Mouse (Mus musculus) midbrain, embryonic 13.5 days (tissue): Measurements from ENCODE around the gene Bcr. TPM values are rescaled to one million over a fixed set of nuclear protein-coding genes. Genes with fewer than 3 reads are reported as not detected.

Source experiments
- ATAC-seq: fragments of 200-750 bp; cut with Nextera tagmentation; 2 replicates; pipeline ENCODE4 v1.8.0; 2017; ENCODE audit warnings: mild to moderate bottlenecking, moderate TSS enrichment, moderate library complexity
- H3K27ac ChIP-seq: fragments of 300-500 bp; sonication (generic); 2 replicates; pipeline ENCODE4 v1.5.1; 2015; ENCODE audit warnings: inconsistent platforms, mild to moderate bottlenecking, moderate library complexity
- H3K27me3 ChIP-seq: fragments of 300-500 bp; sonication (generic); 2 replicates; pipeline ENCODE4 v1.6.1; 2015; ENCODE audit warnings: mild to moderate bottlenecking, inconsistent platforms
- H3K36me3 ChIP-seq: fragments of 300-500 bp; sonication (generic); 2 replicates; pipeline ENCODE4 v1.6.1; 2015; ENCODE audit warnings: mild to moderate bottlenecking, inconsistent platforms
- H3K4me1 ChIP-seq: fragments of 300-500 bp; sonication (generic); replicated peaks from 2 replicates; pipeline ENCODE4 v1.6.1; 2015; ENCODE audit warnings: inconsistent platforms
- H3K4me2 ChIP-seq: fragments of 300-500 bp; sonication (generic); replicated peaks from 2 replicates; pipeline ENCODE4 v1.6.1; 2015; ENCODE audit warnings: moderate library complexity, mild to moderate bottlenecking, inconsistent platforms
- H3K4me3 ChIP-seq: fragments of 300-500 bp; sonication (generic); replicated peaks from 2 replicates; pipeline ENCODE4 v1.5.1; 2015; ENCODE audit warnings: mild to moderate bottlenecking, inconsistent platforms
- H3K9ac ChIP-seq: fragments of 300-500 bp; sonication (generic); replicated peaks from 2 replicates; pipeline ENCODE4 v1.6.1; 2015; ENCODE audit warnings: mild to moderate bottlenecking, inconsistent platforms
- H3K9me3 ChIP-seq: fragments of 300-500 bp; sonication (generic); 2 replicates; pipeline ENCODE4 v1.6.1; 2016; ENCODE audit warnings: mild to moderate bottlenecking, inconsistent platforms
- WGBS: fragments of 180-500 bp; shearing (Covaris S2); methylation state at CpG from one replicate; pipeline ENCODE4 v1.1.7; 2015; 5-methylcytosine and 5-hydroxymethylcytosine counted together
- polyA plus RNA-seq: library from polyadenylated mRNA; unstranded; fragments of >200 nt; fragmentation: Nextera tagmentation; extraction: Ambion mirVana; gene quantifications from 2 replicates; pipeline ENCODE4 v1.2.1, GENCODE M21; 2015

The Bcr gene
- polyA plus RNA-seq, 1 experiment from 2014 or later = 17.3 TPM

GRCm38 (mm10) chr10:75173712-75174111 is 113.3 kb downstream of the Bcr start:
- no peak overlapping the region for H3K9ac ChIP-seq
- no peak for ATAC-seq
- H3K4me3 ChIP-seq = no peak overlapping the region
- no peaks in the 10 kb centered on the region for H3K9me3 ChIP-seq
- no peak overlapping the region for H3K27ac ChIP-seq
- H3K36me3 ChIP-seq = peaks cover 90% of the 10 kb centered on the region
- no peaks in the 10 kb centered on the region for H3K27me3 ChIP-seq
- WGBS = 87% methylated on average over 12 of the region's 12 CpGs
- no peaks in the 10 kb centered on the region for H3K4me1 ChIP-seq
- no peak overlapping the region for H3K4me2 ChIP-seq

GRCm38 (mm10) chr10:75176494-75176893 is 116.1 kb downstream of the Bcr start:
- Histone ChIP-seq H3K4me3 (no peak overlapping the region), H3K9ac (no peak overlapping the region), H3K4me2 (no peak overlapping the region), H3K4me1 (no peaks in the 10 kb centered on the region), H3K27me3 (no peaks in the 10 kb centered on the region), H3K27ac (no peak overlapping the region), H3K9me3 (no peaks in the 10 kb centered on the region), H3K36me3 (peaks cover 90% of the 10 kb centered on the region)
- WGBS = 87% methylated on average over 8 of the region's 8 CpGs
- ATAC-seq = no peak

DNA sequence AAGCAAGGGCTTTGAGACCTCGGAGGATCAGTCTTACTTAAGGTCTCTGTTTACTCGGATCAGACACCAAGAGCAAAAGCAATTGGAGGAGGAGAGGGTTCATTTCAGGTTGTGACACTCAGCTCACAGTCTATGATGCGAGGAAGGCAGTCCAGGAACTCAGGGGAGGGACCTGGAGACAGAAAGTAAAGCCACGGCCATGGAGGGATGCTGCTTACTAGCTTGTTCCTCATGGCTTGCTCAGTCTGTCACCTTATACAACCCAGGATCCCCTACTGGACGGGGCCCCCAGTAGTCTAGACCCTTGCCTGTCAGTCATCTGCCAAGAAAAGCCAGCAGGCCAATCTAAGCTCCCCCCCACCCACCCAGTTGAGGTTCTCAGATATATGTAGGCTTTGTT is 118.5 kb downstream of the Bcr start:
- no peak for ATAC-seq
- Histone ChIP-seq H3K4me2 (no peak overlapping the region), H3K27me3 (no peaks in the 10 kb centered on the region), H3K27ac (no peak overlapping the region), H3K36me3 (peaks cover 89% of the 10 kb centered on the region), H3K9ac (no peak overlapping the region), H3K4me1 (no peaks in the 10 kb centered on the region), H3K4me3 (no peak overlapping the region), H3K9me3 (no peaks in the 10 kb centered on the region)
- 92% methylated on average over 5 of the region's 5 CpGs for WGBS

GRCm38 (mm10) chr10:75182151-75182774 is 121.9 kb downstream of the Bcr start:
- Histone ChIP-seq H3K36me3 (peaks cover 74% of the 10 kb centered on the region), H3K27ac (0 out of 2 replicates have a peak overlapping the region, but pooled peaks have one; percentile 6), H3K4me2 (no peak overlapping the region)

GRCm38 (mm10) chr10:75184826-75185225 is 124.4 kb downstream of the Bcr start:
- no peak overlapping the region for H3K4me2 ChIP-seq
- no peaks in the 10 kb centered on the region for H3K27me3 ChIP-seq
- WGBS = 96% methylated on average over 9 of the region's 9 CpGs
- ATAC-seq = no peak
- H3K4me3 ChIP-seq = no peak overlapping the region
- no peaks in the 10 kb centered on the region for H3K9me3 ChIP-seq
- no peak overlapping the region for H3K9ac ChIP-seq
- peaks cover 49% of the 10 kb centered on the region for H3K36me3 ChIP-seq
- no peak overlapping the region for H3K27ac ChIP-seq
- no peaks in the 10 kb centered on the region for H3K4me1 ChIP-seq

More at GRCm38 (mm10) chr10:75182151-75182774, 121.9 kb downstream of the Bcr start:
- no peaks in the 10 kb centered on the region for H3K9me3 ChIP-seq
- WGBS = 52% methylated on average over 14 of the region's 14 CpGs
- H3K9ac ChIP-seq = no peak overlapping the region
- peak; percentile 52 for ATAC-seq
- H3K4me3 ChIP-seq = no peak overlapping the region
- no peaks in the 10 kb centered on the region for H3K27me3 ChIP-seq
- H3K4me1 ChIP-seq = no peaks in the 10 kb centered on the region

- no peak for ATAC-seq
- H3K9me3 ChIP-seq = no peaks in the 10 kb centered on the region
- H3K9ac ChIP-seq = no peak overlapping the region
- H3K27me3 ChIP-seq = no peaks in the 10 kb centered on the region
- no peaks in the 10 kb centered on the region for H3K4me1 ChIP-seq
- H3K27ac ChIP-seq = no peak overlapping the region
- no peak overlapping the region for H3K4me3 ChIP-seq
- 60% methylated on average over 6 of the region's 6 CpGs for WGBS
- H3K36me3 ChIP-seq = peaks cover 32% of the 10 kb centered on the region
- no peak overlapping the region for H3K4me2 ChIP-seq
Observed at GRCm38 (mm10) chr10:75186551-75186950, 126.2 kb downstream of the Bcr start.

DNA sequence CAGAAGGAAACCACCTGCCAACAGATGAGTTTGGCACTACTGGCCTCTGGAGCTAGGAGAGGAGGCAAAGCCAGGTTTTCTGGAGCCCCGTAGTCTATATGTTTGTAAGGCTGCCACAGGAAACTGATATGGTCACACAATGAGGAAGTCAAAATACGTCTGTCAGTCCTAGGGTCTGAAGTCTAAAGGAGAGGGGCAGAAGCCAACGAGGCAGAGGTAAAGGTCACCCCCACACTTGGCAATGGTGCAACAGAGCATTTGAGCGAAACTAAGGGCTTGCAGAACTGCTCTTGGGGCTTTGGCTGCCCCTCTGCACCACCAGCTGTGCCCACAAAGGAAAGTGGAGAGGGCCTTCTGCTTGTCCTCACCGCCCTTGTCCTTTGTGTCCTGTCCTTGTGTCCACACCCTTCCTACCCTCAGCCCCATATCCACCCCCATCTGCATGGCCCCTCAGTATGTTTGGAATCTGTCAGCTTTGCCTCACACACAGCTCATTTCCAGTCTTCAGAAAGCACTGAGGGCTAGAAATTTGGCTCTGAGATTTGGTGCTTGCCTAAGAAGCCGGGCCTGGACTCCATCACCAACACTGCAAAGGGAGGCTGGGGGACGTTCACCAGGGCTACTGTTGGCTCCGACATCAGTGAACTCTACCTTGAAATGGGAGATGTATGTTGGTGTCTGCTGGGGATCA is 127.1 kb downstream of the Bcr start:
- H3K36me3 ChIP-seq = peaks cover 28% of the 10 kb centered on the region
- H3K9ac ChIP-seq = no peak overlapping the region
- WGBS = 92% methylated on average over 8 of the region's 8 CpGs
- no peaks in the 10 kb centered on the region for H3K9me3 ChIP-seq
- no peaks in the 10 kb centered on the region for H3K4me1 ChIP-seq
- H3K4me2 ChIP-seq = no peak overlapping the region
- H3K27ac ChIP-seq = no peak overlapping the region
- no peak for ATAC-seq
- no peak overlapping the region for H3K4me3 ChIP-seq
- H3K27me3 ChIP-seq = no peaks in the 10 kb centered on the region

DNA sequence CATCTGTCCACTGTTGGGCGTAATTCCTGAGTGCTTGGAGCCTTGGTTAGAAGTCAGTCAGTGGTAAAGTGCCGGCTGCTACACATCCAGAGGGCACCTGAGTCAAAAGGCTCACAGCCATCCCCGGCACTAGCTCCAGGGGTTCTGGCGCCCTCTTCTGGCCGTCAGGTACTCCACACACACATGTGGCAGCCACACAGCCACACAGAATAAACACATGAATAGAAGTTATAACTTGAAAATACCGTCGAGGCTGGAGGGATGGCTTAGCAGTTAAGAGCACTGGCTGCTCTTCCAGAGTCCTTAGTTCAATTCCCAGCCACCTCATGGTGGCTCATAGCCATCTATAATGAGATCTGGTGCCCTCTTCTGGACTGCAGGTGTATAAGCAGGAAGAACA is 131.3 kb downstream of the Bcr start:
- no peaks in the 10 kb centered on the region for H3K27me3 ChIP-seq
- H3K27ac ChIP-seq = no peak overlapping the region
- no peaks in the 10 kb centered on the region for H3K36me3 ChIP-seq
- ATAC-seq = no peak
- no peak overlapping the region for H3K9ac ChIP-seq
- no peak overlapping the region for H3K4me3 ChIP-seq
- no peak overlapping the region for H3K4me2 ChIP-seq
- H3K4me1 ChIP-seq = no peaks in the 10 kb centered on the region
- H3K9me3 ChIP-seq = peaks cover 7% of the 10 kb centered on the region
- WGBS = 57% methylated on average over 7 of the region's 7 CpGs

- no peak overlapping the region for H3K4me3 ChIP-seq
- 84% methylated on average over 1 of the region's 1 CpGs for WGBS
- ATAC-seq = no peak
Observed at GRCm38 (mm10) chr10:75197817-75198216, 137.4 kb downstream of the Bcr start.

DNA sequence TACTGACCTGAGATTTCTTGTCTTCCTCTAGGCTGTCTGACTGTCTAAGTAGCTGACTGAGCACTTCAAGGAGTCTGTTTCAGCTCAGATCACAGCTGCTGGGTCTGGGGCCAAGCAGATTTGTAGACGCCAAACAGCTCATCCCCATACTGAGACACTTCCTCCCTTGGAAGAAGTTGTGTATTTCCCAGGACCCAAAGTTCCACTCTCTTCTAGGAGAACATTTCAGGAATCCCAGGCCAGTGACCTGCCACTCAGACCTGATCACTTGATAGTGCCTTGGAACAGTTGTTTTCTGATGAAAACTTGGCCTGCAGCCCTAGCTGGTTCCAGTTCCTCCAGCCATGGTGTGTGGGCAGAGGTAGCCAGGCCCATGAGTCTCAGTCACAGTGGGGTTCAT is 140.3 kb downstream of the Bcr start:
- H3K27me3 ChIP-seq = no peaks in the 10 kb centered on the region
- no peaks in the 10 kb centered on the region for H3K4me1 ChIP-seq
- no peak overlapping the region for H3K4me2 ChIP-seq
- H3K27ac ChIP-seq = no peak overlapping the region
- 93% methylated on average over 1 of the region's 1 CpGs for WGBS
- ATAC-seq = no peak
- H3K9me3 ChIP-seq = no peaks in the 10 kb centered on the region
- no peak overlapping the region for H3K9ac ChIP-seq
- no peak overlapping the region for H3K4me3 ChIP-seq
- H3K36me3 ChIP-seq = no peaks in the 10 kb centered on the region

More at GRCm38 (mm10) chr10:75197817-75198216, 137.4 kb downstream of the Bcr start:
- Histone ChIP-seq H3K9me3 (peaks cover 6% of the 10 kb centered on the region), H3K36me3 (no peaks in the 10 kb centered on the region), H3K27ac (no peak overlapping the region), H3K9ac (no peak overlapping the region), H3K4me1 (no peaks in the 10 kb centered on the region), H3K27me3 (no peaks in the 10 kb centered on the region), H3K4me2 (no peak overlapping the region)

GRCm38 (mm10) chr10:75206192-75206591 is 145.8 kb downstream of the Bcr start:
- WGBS = 86% methylated on average over 4 of the region's 4 CpGs
- Histone ChIP-seq H3K4me1 (no peaks in the 10 kb centered on the region), H3K36me3 (no peaks in the 10 kb centered on the region), H3K27ac (no peak overlapping the region), H3K27me3 (no peaks in the 10 kb centered on the region), H3K9me3 (no peaks in the 10 kb centered on the region), H3K4me2 (no peak overlapping the region), H3K4me3 (no peak overlapping the region), H3K9ac (no peak overlapping the region)
- ATAC-seq = no peak

- Histone ChIP-seq H3K4me2 (no peak overlapping the region), H3K9me3 (no peaks in the 10 kb centered on the region), H3K9ac (no peak overlapping the region), H3K27ac (no peak overlapping the region), H3K36me3 (no peaks in the 10 kb centered on the region), H3K27me3 (no peaks in the 10 kb centered on the region), H3K4me3 (no peak overlapping the region), H3K4me1 (peaks cover 17% of the 10 kb centered on the region)
- ATAC-seq = no peak
- 90% methylated on average over 3 of the region's 3 CpGs for WGBS
Observed at GRCm38 (mm10) chr10:75210841-75211240, 150.4 kb downstream of the Bcr start.
